Mouse (Mus musculus) heart, adult 2 months (tissue): ENCODE data around the gene Chst8.
A peak's percentile ranks its signal among the peaks of the same experiment; 100 is the strongest.

Experiments used
- CTCF ChIP-seq: fragments of 200-600 bp; IDR thresholded peaks from 2 replicates; pipeline ENCODE4 v1.8.1; 2022; ENCODE audit warnings: antibody characterized with exemption, mild to moderate bottlenecking, moderate library complexity
- EP300 ChIP-seq: fragments of 200-500 bp; IDR thresholded peaks from 2 replicates; pipeline ENCODE4 v1.6.1; 2011; ENCODE audit warnings: low read depth, low read length, control low read depth; ENCODE audit not compliant: insufficient read depth
- POLR2A ChIP-seq: fragments of 200-500 bp; IDR thresholded peaks from 2 replicates; pipeline ENCODE4 v1.6.1; 2011; ENCODE audit warnings: mild to moderate bottlenecking, low read depth, low read length, control low read depth; ENCODE audit not compliant: insufficient read depth

GRCm38 (mm10) chr7:34838749-34839148 is 26.2 kb upstream of the Chst8 start:
- TF ChIP-seq POLR2A, result no peak
- no peak for TF ChIP-seq EP300
- TF ChIP-seq CTCF, result peak; percentile 60
